Comparison of ENCODE assay signal across 12 mouse cellular contexts in genomic region chr13:111334258-111335052, GRCm38 (mm10).
A peak's percentile ranks its signal among the peaks of the same experiment; 100 is the strongest.
DNase-seq lines count a peak whose midpoint lies in the region; ATAC-seq and TF ChIP-seq lines count a peak whose summit lies in the region.
"Had no signal": no experiment of that assay in that cellular context is flagged by ENCODE, and none has a peak within 500 bp of the region (broad histone marks: within the 10 kb centered on the region; RNA-seq: fewer than 3 reads in every experiment).

No protein-coding gene starts in this region.

- peak; percentile 69 to 78 for DNase-seq in cerebellum, postnatal 10 days
- DNase-seq in cerebellum, postnatal 36 days, result no peak
- DNase-seq in kidney, adult 2 months, result peak; percentile 2
- DNase-seq in kidney, adult 9 months, result no peak
- DNase-seq in lung, adult 18-20 months, result no peak
- no peak for DNase-seq in gastrocnemius, postnatal 4 days (ENCODE audit: low spot score in 2 of 2)
- DNase-seq: gastrocnemius, postnatal 14 days; liver, embryonic 13.5 days had no signal

- H3K36me3 ChIP-seq in kidney, adult 2 months (ENCODE audit: control insufficient read depth, insufficient read depth, low read length), result no peaks in the 10 kb centered on the region
- H3K36me3 ChIP-seq in lung, embryonic 16.5 days (ENCODE audit: control insufficient read depth, insufficient read depth, low read length), result no peaks in the 10 kb centered on the region
- H3K36me3 ChIP-seq in limb, embryonic 15.5 days, result no peaks in the 10 kb centered on the region
- H3K36me3 ChIP-seq: liver, embryonic 13.5 days had no signal

- no peaks in the 10 kb centered on the region for H3K27me3 ChIP-seq in kidney, adult 2 months (replicated peaks; ENCODE audit: control insufficient read depth, insufficient read depth, low read length)
- no peaks in the 10 kb centered on the region for H3K27me3 ChIP-seq in lung, embryonic 16.5 days (ENCODE audit: control insufficient read depth, insufficient read depth, low read depth, low read length)
- no peaks in the 10 kb centered on the region for H3K27me3 ChIP-seq in limb, embryonic 15.5 days
- H3K27me3 ChIP-seq: liver, embryonic 13.5 days had no signal

- 71% methylated on average over 22 of the region's 22 CpGs for WGBS in kidney, adult 2 months
- WGBS in lung, embryonic 16.5 days, result 57% methylated on average over 22 of the region's 22 CpGs
- WGBS in limb, embryonic 15.5 days, result 54% methylated on average over 22 of the region's 22 CpGs

- H3K4me3 ChIP-seq in kidney, adult 2 months (ENCODE audit: insufficient read depth, low read depth, low read length), result no peak overlapping the region
- H3K4me3 ChIP-seq in lung, embryonic 16.5 days (ENCODE audit: low read length), result no peak overlapping the region
- H3K4me3 ChIP-seq in limb, embryonic 15.5 days, result no peak overlapping the region
- H3K4me3 ChIP-seq: liver, embryonic 13.5 days had no signal

- no peaks in the 10 kb centered on the region for H3K4me1 ChIP-seq in kidney, adult 2 months (ENCODE audit: control insufficient read depth, insufficient read depth, low read length)
- peaks cover 5% of the 10 kb centered on the region; the same call in 1 of the 2 replicates for H3K4me1 ChIP-seq in lung, embryonic 16.5 days (replicated peaks; ENCODE audit: control insufficient read depth, insufficient read depth, low read length)
- H3K4me1 ChIP-seq in limb, embryonic 15.5 days, result 0 out of 2 replicates have a peak, but pooled peaks cover 5% of the 10 kb centered on the region
- H3K4me1 ChIP-seq: liver, embryonic 13.5 days had no signal

- TF ChIP-seq CTCF in kidney, adult 2 months (conservative IDR thresholded peaks at IDR 0.05; ENCODE audit: insufficient read depth, insufficient read length, low read depth, low read length), result no peak

- TF ChIP-seq POLR2A in kidney, adult 2 months (IDR thresholded peaks at IDR 0.05; ENCODE audit: low read depth, low read length), result no peak

- H3K9me3 ChIP-seq in lung, embryonic 16.5 days (ENCODE audit: control insufficient read depth, low read length), result no peaks in the 10 kb centered on the region
- H3K9me3 ChIP-seq in limb, embryonic 15.5 days, result no peaks in the 10 kb centered on the region
- H3K9me3 ChIP-seq: liver, embryonic 13.5 days had no signal

- ATAC-seq in lung, embryonic 16.5 days (ENCODE audit: low read depth), result peak; percentile 85
- no peak for ATAC-seq in limb, embryonic 15.5 days (ENCODE audit: insufficient number of reproducible peaks, low FRiP score, low TSS enrichment, low read depth)
- ATAC-seq: activated CD4-positive, CD25-positive, alpha-beta regulatory T cell, adult 4 months; midbrain, embryonic 16.5 days had no signal

- no peak overlapping the region for H3K9ac ChIP-seq in lung, embryonic 16.5 days (ENCODE audit: low read length)
- H3K9ac ChIP-seq in limb, embryonic 15.5 days, result no peak overlapping the region
- H3K9ac ChIP-seq: liver, embryonic 13.5 days had no signal

- H3K4me2 ChIP-seq in lung, embryonic 16.5 days (ENCODE audit: low read depth, low read length), result no peak overlapping the region
- no peak overlapping the region for H3K4me2 ChIP-seq in limb, embryonic 15.5 days
- H3K4me2 ChIP-seq: liver, embryonic 13.5 days had no signal

- no peak overlapping the region for H3K27ac ChIP-seq in kidney, adult 2 months (ENCODE audit: insufficient read depth, low read depth, low read length)
- no peak overlapping the region for H3K27ac ChIP-seq in lung, embryonic 16.5 days (ENCODE audit: low read length)
- 0 out of 2 replicates have a peak overlapping the region, but pooled peaks have one; percentile 4 for H3K27ac ChIP-seq in limb, embryonic 15.5 days
- H3K27ac ChIP-seq: liver, embryonic 13.5 days had no signal

Comparison
In these comparisons a context has a peak if more than half of its experiments do, and no peak if none do; other contexts are left out.
1. DNase-seq: peak in cerebellum, postnatal 10 days (2 of 2) and kidney, adult 2 months (single experiment); none in cerebellum, postnatal 36 days (0 of 2), kidney, adult 9 months (single experiment), lung, adult 18-20 months (0 of 2) and gastrocnemius, postnatal 4 days (0 of 2).